Mouse (Mus musculus): ENCODE data around the gene Lpin3.

Lpin3 gene

DNA sequence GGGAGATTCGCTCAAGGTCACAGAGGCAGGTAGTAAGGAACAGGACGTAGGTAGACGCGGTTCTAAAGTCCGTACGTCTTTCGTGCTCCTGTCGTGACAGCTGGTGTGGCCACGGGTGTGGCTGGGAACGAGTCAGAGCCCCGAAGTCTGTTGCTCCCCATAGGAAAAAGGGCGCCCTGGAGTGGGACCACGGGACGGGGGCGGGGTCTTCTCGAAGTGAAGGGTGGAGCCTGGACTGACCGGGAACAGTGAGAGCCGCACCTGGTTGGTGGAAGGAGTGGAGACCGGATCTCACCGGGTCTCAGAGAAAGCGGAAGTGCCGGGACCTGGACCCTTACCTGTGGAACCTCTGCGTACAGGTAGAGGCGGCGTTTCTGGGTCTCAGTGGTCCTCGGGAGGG lies 7.4 kb downstream of the Lpin3 start:
- DNase-seq = no peak

DNA sequence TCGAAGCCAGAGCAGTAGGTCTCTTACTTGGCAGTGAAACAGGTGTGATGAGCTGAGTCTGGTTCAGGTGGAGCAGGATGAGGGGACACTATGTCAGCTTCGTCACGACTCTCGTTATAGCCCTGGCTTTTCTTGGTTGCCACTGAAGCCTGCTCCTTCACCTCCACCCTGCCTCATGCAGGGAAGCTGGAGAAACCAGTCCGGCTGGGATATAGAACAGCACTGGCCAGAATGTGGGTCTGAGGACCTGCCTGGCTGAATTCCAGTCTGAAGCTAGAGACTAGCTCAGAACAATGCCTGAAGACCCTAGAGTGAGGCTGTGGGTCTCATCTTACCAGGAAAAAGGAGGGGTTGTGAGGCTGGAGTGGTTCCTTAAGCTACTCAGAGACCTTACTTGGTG lies 10.6 kb downstream of the Lpin3 start:
- DNase-seq = no peak

DNA sequence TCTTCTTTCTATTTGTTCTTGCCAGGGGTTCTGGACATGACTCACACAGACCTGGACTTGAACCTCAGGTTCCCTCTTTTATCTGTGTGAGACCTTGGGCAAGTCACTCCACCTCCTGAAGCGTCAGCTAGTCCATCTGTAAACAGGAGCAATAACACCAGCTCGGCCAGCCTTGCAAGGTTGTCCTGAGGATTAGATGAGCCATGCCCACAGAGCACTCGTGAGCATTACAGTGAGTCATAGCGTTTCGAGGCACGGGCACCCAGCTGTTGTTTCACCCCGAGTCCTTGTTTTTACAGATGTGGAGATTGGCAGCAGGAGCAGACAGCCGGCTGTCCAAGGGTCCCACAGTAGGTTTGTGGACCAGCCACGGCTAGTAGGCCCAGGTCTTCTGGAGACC lies 11.2 kb downstream of the Lpin3 start:
- no peak for DNase-seq

DNA sequence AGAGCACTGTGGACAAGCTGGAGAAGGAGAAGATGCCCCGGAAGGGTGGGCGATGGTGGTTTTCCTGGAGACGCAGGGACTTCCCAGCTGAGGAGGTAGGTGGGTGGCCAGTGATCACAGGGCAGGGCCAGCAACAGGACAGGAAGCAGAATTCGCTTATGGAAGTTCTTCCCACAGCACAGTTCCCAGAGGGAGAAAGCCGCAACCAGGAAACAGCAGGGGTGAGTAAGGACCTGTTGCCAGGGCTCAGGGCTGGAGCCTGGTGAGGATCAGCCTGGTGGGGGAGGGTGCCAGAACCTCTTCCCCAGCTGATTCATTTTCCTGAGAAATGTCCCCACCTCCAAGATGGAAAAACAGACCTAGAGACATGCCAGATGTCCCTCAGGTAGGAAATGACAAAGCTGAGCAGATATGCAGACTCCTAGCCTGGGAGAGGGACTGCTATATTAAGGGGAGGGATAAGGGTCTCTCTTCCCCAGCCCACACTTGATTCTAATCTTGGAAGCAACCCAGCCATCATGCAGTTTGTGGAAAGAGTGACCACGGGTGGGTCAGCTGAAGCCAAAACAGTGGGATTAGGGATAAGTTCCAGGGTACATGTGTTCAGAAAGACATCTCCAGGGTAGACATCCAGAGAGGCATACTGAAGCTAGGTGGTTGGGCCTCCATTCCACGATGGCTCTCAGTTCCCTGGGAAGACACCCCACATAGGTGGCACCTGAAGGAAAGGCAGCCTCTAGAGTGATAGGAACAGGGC lies 21.4 kb downstream of the Lpin3 start:
- no peak for DNase-seq

DNA sequence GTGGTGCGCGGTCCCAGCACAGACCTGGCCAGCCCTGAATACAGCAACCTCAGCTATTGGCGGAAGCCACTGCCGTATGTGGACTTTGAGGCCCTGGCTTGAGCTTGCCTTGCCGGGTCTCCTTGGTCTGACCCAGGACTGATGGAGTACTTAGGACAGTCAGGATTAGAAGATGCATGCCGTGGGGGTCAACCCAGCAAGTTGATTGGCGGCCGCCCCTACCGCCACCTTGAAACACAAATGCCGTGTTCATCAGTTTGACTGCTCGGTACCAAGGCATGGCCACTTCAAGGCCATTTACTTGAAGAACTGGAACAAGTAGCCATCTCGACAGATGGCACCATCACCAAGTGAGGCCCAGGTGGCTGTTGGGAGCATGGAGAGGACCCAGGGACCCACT lies 24.8 kb downstream of the Lpin3 start:
- DNase-seq = no peak

DNA sequence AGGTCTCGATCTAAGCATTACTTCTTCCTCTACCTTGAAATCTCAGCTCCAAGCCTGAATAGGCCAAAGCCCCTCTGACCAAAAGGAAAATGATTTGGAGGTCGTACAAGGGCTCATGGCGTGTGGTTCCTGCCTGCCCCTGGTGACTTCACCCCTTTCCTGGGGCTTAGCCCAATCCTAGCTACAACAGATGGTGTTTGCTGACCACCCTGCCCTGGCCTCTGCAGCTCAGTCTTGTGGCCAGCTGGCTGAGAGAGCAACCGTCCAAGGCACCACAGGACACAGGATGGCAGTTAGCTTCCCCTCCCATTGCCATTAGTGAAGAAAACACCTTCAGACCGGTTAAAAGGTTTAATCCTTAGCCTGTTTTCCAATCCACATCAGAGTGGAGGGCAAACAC lies 25.6 kb downstream of the Lpin3 start:
- DNase-seq = no peak

DNA sequence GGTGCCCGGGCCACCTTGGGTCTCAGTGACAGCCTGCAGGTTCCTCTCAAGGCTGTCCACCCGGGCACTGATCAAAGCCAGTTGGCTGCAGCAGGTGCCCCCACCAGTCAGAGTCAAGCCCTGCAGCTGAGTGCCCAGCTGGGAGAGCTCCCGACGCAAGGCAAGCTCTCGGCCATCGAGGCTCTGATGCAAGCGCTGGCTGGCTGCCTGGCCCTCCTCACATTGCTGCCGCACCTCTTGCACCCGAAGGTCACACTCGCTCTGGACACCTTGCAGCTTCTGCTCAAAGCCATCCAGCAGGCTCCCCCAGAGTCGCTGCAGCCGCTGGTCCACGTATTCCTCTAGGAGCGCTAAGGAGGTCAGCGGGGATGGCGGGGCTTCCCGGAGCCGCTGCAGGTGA lies 28.1 kb downstream of the Lpin3 start:
- DNase-seq = no peak

DNA sequence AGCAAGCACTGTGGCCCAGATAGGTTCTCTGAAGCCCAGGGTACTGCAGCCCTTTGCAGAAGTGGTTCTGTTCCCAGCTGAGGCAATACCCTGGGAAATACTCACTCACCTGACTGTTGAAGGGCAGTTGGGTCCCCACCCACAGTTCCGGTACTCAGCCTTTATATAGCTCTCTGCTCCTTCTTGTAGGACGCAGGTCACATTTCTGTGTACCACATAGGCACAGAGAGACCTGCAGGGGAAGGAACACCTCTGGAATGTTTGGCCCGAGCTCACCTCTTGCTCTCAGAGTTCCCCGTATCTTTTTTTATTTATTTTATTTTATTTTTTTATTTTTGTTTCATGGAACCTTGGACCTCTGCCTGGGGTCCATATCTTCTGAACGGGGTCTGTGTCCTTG lies 30.2 kb downstream of the Lpin3 start:
- no peak for DNase-seq

DNA sequence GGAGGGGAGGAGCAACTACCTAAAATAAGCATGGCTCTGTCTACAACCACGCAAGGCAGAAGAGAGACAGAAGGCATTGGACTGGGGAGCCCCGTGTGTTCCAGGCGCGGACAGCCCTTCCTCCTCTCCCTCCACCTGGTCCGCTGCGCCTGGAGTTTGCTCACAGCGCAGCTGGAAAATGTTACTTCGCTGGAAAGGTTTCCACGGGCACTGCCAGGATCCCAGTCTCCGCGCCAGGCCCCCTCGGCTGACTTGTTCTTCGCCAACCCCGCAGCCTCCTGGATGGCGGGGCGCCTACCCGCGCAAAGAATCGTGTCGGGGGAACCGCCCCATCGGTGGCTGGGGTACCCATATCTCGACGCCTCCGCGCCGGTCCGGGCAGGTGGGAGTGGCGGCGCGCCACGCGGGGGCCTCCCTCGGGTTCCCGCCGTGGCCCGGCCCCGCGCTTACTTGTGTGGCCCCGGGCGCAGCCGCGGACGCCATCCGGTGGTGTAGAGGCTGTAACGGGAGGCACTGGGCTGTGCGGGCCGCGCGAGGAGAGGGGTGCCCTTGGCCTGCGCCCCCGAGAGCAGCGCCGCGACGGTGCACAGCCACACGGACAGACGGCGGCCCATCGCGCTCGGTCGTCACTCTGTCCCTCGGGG lies 31.2 kb downstream of the Lpin3 start:
- no peak for DNase-seq

DNA sequence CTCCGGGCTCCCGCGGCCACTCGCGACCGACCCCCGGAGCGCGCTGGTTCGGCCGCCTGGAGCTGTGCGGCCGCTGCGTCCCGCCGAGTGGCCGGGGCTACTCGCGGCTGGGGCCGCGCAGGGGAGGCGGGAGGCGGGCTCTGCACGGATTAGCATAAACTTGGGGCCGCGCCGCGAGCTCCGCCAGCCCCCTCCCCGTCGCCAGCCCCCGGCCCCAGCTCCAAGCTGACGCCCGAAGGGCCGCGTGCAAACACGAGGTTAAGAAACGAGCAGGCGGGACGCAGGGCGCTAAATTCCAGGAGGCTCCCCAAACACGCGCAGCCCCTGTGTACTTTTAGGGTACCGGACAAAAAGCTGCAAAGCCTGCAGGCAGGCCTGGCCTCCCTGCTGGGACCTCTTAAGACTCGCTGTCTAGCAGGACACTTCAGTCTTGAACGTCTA lies 31.8 kb downstream of the Lpin3 start, which contains the start of gene Emilin3:
Gene Emilin3, minus strand, starts transcription at position 98 of the 441 bp plus-strand sequence.
- DNase-seq = no peak

DNA sequence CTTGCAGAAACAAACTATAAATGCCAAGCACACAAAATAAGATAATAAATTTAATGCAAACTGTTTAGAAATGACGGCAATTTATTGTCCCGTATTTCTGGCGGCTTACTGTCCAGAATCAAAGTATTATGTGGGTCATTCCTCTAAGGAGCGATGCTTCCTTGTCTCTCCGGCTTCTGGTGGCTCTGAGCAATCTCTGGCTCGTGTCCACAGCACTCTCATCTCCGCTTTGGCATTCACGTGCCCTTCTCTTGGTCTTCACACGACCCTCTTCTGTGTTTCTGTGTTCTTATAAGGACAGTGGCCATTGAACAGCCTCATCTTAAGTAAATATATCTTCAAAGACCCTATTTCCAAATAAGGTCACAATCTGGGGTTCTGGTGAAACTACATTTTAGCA lies 34.2 kb downstream of the Lpin3 start:
- no peak for DNase-seq

DNA sequence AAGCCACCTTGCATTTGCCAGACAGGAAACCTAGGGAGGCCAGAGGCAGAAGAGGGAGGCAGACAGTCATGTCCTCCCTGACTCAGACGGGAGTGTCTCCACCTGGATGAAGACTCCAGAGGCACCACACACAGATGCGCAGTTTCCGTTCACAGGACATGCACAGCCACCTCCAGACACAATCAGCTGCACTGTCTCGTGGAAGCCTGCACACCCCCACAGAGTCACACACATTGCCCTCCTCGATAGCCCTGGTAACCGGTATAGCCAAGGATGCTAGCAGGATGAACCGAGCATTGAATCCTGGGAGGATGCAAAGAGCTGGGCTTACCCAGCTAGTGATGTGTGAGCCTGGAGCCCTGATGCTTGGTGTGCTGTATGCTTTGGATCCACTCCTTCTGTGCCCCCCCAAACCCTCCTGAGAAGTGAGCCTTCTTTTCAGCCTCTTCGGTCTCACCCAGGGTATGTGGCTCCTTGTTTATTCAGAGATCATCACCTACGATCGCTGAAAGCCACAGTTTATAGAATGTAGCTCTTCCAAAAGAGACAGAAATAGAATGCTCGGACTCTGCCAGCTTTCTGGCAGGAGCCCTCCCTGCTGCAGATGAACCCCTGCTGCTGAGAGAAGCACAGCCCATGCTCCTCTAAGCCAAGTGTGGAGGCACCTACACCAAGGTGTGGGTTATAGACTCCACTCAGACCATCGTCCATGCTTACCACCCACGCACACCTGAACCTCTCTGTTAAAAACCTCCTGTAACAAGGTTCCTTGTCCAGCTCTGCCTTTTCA lies 35.5 kb downstream of the Lpin3 start:
- DNase-seq = no peak

DNA sequence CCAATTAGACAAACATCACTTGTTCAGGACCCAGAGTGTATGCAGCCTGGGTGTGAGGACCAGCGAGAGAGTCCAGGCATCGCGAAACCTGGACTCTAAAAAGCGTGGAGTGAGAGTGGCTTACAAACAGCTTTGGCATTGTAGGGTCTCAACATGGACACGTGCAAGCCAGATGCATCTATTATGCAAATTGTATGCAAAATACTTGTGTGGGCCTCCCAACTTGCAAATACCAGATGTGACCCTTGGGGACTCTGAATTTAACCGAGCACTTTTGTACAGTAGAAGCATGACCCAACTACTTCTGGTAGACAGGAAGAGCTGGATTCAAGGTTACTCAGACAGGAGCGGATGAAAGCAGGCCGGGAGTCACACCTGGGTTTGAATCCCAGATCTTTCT lies 36.2 kb downstream of the Lpin3 start:
- no peak for DNase-seq

DNA sequence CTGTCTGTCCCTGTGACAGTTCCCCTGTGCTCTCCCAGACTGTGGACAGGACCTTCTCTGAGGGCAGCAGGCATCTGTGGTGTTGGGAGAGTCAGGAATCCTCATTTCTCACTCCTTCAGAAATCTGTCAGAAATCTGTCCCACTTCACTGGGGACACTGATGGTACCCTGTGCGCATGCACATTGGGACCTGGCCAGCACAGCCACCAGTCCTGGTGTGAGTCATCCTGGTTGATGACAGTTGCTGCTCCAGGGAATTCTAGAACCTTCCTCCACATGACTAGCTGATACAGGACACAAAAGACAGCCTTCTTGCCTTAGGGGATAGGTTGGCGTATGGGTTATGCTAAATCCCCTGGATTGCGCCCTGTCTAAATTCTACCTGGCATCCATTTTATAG lies 36.8 kb downstream of the Lpin3 start:
- peak; percentile 26 for DNase-seq

DNA sequence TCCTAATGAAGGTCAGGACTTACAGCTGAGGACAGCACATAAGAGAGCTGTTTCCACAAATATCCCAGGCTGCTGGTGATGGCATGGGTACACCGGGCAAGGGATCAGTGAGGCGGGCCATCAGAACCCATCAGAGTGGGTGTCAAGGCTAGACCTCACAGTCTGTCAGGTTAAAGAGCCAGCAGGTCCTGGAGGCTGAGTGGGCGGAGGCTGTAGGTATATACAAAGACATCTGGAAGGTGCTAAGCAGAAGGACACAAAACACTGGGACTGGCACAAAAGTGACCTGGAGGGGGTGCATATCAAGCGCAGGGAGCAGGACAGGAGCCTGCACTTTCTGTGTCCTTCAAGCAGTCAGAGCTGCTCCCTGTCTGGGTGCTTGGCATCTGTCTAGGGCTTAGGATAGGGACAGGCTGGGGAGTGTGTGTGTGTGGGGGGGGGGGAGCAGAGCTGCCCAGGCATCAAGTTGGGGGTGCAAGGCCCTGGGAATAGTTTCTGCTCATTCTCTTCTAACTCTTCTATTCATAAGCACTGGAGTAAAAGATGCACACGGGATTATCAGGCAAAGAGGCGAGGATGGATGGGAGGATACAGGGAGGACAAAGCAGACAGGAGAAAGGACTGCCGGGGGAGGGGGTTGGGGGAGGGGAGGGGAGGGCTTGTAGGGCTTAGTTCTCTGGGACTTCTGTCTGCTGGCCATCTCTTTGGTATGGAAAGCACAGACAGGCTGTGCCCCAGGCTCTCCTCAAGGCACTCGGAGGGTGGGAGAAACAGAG lies 37.9 kb downstream of the Lpin3 start:
- no peak for DNase-seq

DNA sequence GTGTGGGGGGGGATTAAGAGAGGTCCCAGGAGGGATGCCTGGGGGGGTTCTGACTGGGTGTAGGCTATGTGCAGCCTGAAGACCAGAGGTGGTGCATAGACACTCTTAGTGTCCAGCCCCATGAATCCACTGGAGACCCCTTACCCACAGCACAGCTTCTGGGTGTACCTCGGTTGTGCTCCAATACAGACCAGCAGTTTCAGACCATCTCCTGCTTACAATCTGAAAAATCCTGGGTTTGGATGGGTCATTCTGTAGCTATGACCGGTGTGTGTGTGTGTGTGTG lies 38.4 kb downstream of the Lpin3 start:
- no peak for DNase-seq

DNA sequence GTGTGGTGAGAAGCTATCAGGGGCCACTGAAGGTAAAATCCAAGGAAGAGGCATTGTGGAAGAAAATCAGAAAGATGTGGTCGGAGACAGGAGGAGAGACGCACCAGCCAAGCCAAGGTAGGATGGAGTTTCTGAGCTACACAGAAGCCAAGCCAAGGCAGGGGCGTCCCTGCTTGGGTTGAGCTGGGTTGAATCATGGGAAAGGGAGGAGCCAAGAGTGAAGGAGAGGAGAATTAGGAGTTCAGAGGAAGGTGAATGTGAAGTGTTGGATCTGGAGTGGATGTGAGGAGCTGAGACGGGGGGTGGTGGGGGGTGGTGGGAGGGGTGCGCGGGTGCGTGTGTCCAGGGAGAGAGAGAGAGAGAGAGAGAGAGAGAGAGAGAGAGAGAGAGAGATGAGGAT lies 40.8 kb downstream of the Lpin3 start:
- no peak for DNase-seq

DNA sequence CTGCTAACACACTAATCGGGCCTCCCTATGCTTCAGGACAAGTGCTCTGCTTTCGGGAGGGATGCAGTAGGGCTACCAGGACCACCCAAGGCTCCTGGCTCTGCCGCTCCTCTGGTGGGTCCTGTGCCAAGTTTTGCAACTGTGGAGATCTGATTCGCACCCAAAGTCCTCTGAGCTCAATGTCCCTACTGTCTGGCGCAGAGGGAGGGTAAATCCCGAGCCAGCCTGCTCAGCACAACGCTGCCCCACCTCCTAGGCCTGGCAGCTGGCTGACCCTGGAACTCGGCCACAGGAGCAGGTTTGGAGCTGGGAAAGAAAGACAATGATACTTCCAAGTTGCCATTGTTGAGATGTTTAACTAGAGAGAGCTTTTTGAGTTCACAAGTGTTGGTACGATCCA lies 44.7 kb downstream of the Lpin3 start:
- peak; percentile 50 for DNase-seq

DNA sequence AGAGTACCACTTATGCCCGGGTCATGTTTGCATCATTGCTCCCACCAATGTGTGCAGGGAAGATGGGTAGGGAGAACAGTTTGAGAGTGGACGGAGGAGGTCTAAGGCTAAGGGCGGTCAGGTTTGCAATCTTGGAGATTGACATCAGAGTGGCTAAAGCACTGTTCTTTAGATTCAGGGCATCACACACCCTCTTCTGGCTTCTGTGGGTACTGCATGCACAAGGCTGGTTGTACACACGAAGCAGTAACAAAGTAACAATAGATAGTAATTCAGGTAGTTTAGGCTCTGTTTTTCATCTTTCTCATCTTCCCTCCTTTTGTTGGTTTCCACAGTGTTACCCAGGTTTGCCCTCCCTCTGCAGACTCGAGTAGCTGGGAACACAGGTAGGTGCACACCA lies 50.9 kb downstream of the Lpin3 start:
- no peak for DNase-seq

DNA sequence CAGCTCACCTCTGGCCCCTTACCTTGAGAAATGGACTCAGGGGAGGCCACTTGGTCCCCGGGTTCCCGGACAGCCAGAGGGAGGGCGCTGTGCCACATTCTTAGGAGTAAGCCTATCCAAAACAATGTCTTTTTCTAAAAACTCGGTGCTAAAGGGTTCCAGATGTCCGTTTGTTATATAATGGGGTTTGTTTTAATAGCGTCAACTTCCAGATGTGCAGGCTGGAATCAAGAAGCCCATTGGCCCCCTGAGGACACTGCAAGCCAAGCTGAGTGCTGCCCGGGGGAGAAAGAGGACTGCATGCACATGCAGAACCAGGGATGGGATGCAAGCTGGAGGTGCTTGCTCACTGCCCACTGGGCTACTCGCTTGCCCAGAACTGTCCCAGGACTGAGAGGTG lies 51.9 kb downstream of the Lpin3 start:
- DNase-seq = no peak

DNA sequence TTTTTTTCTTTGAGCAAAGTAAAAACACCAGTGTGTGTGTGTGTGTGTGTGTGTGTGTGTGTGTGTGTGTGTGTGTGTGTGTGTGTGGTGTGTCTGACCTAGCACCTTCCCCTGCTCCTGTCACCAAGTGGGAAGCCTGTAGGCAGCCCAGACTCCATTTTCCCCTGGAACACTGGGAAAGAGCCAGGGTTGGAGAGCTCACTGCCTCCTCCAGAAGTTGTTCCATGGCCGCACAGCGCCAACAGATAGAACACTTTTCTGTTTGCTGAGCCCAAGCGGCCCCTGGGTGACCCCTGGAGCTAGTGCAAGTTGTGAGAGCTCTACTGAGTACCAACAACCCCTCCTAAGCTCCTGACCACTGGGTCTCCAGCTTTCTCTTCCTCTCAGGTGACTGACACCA lies 52.5 kb downstream of the Lpin3 start:
- no peak for DNase-seq

DNA sequence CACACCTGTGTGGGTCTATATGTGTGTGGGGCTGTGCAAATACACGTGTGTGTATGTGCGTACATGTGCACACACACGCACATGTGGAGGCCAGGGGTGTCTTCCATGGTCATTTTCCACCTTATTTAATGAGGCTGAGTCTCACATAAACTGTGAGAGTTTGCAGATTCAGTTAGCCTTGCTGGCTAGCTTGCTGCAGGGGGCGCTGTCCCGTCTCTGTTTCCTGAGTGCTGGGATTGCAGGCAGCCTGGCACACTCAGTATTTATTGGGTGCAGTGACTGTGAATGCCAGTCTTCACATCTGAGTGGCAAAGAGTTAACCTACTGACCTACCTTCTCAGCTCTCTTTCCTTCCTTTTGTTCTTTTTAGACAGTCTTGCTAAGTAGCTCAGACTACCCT lies 53.4 kb downstream of the Lpin3 start:
- DNase-seq = no peak

DNA sequence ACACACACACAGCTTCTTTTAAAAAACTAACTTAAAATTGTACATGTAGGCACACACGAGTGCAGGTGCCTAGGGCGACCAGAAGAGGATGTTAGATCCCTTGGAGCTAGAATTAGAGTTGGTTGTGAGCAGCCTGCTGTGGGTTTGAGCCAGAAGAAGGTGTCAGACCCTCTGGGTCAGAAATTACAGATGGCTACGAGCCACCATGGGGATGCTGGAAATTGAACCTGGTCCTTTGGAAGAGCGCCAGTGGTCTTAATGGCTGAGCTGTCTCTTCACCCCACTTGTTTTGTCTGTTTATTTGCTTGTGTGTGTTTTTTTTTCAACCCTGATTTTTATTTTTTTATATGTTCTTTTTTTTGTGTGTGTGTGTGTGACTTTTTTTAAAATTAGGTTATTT lies 54.0 kb downstream of the Lpin3 start:
- no peak for DNase-seq

Data from layer of hippocampus, adult 9-11 months (tissue).